Mouse (Mus musculus) forebrain, embryonic 16.5 days (tissue): ENCODE data around the gene Hdac7. TPM values are rescaled to one million over a fixed set of nuclear protein-coding genes. Genes with fewer than 3 reads are reported as not detected.

Experiments
- ATAC-seq: fragments of 200-750 bp; cut with Nextera tagmentation; 2 replicates; pipeline ENCODE4 v1.8.0; 2017; ENCODE audit warnings: mild to moderate bottlenecking, moderate library complexity
- H3K27ac ChIP-seq: fragments of 300-500 bp; sonication (generic); 2 replicates; pipeline ENCODE4 v1.5.1; 2014; ENCODE audit warnings: low read length, control low read depth
- H3K27me3 ChIP-seq: fragments of 300-500 bp; sonication (generic); replicated peaks from 2 replicates; pipeline ENCODE4 v1.6.1; 2014; ENCODE audit warnings: low read length; ENCODE audit not compliant: control insufficient read depth, insufficient read depth
- H3K36me3 ChIP-seq: fragments of 300-500 bp; sonication (generic); 2 replicates; pipeline ENCODE4 v1.6.1; 2014; ENCODE audit not compliant: control insufficient read depth, insufficient read depth
- H3K4me1 ChIP-seq: fragments of 300-500 bp; sonication (generic); replicated peaks from 2 replicates; pipeline ENCODE4 v1.6.1; 2014; ENCODE audit warnings: low read length; ENCODE audit not compliant: control insufficient read depth, insufficient read depth
- H3K4me2 ChIP-seq: fragments of 300-500 bp; sonication (generic); 2 replicates; pipeline ENCODE4 v1.6.1; 2014; ENCODE audit warnings: mild to moderate bottlenecking, low read length, control low read depth
- H3K4me3 ChIP-seq: fragments of 300-500 bp; sonication (generic); replicated peaks from 2 replicates; pipeline ENCODE4 v1.5.1; 2014; ENCODE audit warnings: mild to moderate bottlenecking, low read length, control low read depth
- H3K9ac ChIP-seq: fragments of 300-500 bp; sonication (generic); replicated peaks from 2 replicates; pipeline ENCODE4 v1.6.1; 2014; ENCODE audit warnings: low read depth, low read length, control low read depth
- H3K9me3 ChIP-seq: fragments of 300-500 bp; sonication (generic); 2 replicates; pipeline ENCODE4 v1.6.1; 2016; ENCODE audit warnings: low read length; ENCODE audit not compliant: control insufficient read depth
- WGBS: fragments of 180-500 bp; shearing (Covaris S2); extraction: QIAGEN DNeasy Blood & Tissue Kit; methylation state at CpG from one replicate; pipeline ENCODE4 v1.1.7; 2014; 5-methylcytosine and 5-hydroxymethylcytosine counted together
- polyA plus RNA-seq: library from polyadenylated mRNA; unstranded; fragments of >200 nt; fragmentation: Nextera tagmentation; extraction: Ambion mirVana; gene quantifications from 2 replicates; pipeline ENCODE4 v1.2.1, GENCODE M21; 2015

Gene Hdac7
- polyA plus RNA-seq, 1 experiment from 2014 or later: 31.1 TPM

GRCm38 (mm10) chr15:97785731-97786411, 58.4 kb downstream of the Hdac7 start:
- no peaks in the 10 kb centered on the region for H3K36me3 ChIP-seq
- H3K4me1 ChIP-seq: peaks cover 34% of the 10 kb centered on the region
- H3K9ac ChIP-seq: no peak overlapping the region
- no peak for ATAC-seq
- H3K4me2 ChIP-seq: no peak overlapping the region
- H3K4me3 ChIP-seq: no peak overlapping the region
- 86% methylated on average over 9 of the region's 9 CpGs for WGBS
- no peaks in the 10 kb centered on the region for H3K9me3 ChIP-seq
- no peak overlapping the region for H3K27ac ChIP-seq
- 0 out of 2 replicates have a peak, but pooled peaks cover 4% of the 10 kb centered on the region for H3K27me3 ChIP-seq

- peaks cover 38% of the 10 kb centered on the region for H3K4me1 ChIP-seq
- H3K4me2 ChIP-seq: peak overlapping the region; percentile 81
- WGBS: 4% methylated on average over 45 of the region's 45 CpGs
- H3K9ac ChIP-seq: peak overlapping the region; percentile 91
- H3K9me3 ChIP-seq: no peaks in the 10 kb centered on the region
- no peaks in the 10 kb centered on the region for H3K36me3 ChIP-seq
- H3K27me3 ChIP-seq: 0 out of 2 replicates have a peak, but pooled peaks cover 4% of the 10 kb centered on the region
- H3K27ac ChIP-seq: peak overlapping the region; percentile 15; the same call in 1 of the 2 replicates
- H3K4me3 ChIP-seq: peak overlapping the region; percentile 82
- peak; percentile 69 for ATAC-seq
Measured at GRCm38 (mm10) chr15:97784561-97785161, 59.6 kb downstream of the Hdac7 start.

- H3K27ac ChIP-seq: peak overlapping the region; percentile 15; the same call in 1 of the 2 replicates
- no peaks in the 10 kb centered on the region for H3K9me3 ChIP-seq
- peak overlapping the region; percentile 82 for H3K4me3 ChIP-seq
- peak overlapping the region; percentile 91 for H3K9ac ChIP-seq
- H3K36me3 ChIP-seq: no peaks in the 10 kb centered on the region
- 3% methylated on average over 32 of the region's 39 CpGs for WGBS
- H3K27me3 ChIP-seq: 0 out of 2 replicates have a peak, but pooled peaks cover 4% of the 10 kb centered on the region
- peak; percentile 87 for ATAC-seq
- H3K4me1 ChIP-seq: peaks cover 38% of the 10 kb centered on the region
- H3K4me2 ChIP-seq: peak overlapping the region; percentile 81
Measured at GRCm38 (mm10) chr15:97784092-97784559, 60.2 kb downstream of the Hdac7 start.

DNA sequence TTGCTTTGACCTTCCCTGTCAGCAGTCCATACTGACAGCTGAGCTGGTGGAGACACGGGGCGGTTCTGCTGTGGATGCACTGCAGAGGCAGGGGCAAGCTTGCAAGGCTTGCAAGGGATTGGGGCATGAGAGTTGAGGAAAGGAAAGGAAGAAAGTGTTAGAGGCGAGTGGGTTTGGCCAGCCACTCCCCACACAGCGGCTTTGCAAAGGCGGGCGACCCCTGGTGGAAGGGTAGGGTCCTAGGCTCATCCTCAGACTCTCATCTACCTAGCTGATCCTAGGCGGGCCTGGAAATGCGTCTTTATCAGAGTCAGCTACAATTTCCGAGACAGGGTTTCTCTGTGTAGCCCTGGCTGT, 61.6 kb downstream of the Hdac7 start:
- H3K9me3 ChIP-seq: no peaks in the 10 kb centered on the region
- H3K4me2 ChIP-seq: no peak overlapping the region
- H3K4me3 ChIP-seq: no peak overlapping the region
- no peak overlapping the region for H3K9ac ChIP-seq
- 7% methylated on average over 9 of the region's 9 CpGs for WGBS
- H3K4me1 ChIP-seq: peaks cover 24% of the 10 kb centered on the region
- no peak overlapping the region for H3K27ac ChIP-seq
- ATAC-seq: no peak
- no peaks in the 10 kb centered on the region for H3K36me3 ChIP-seq
- H3K27me3 ChIP-seq: 0 out of 2 replicates have a peak, but pooled peaks cover 4% of the 10 kb centered on the region

- no peak overlapping the region for H3K9ac ChIP-seq
- 0 out of 2 replicates have a peak, but pooled peaks cover 4% of the 10 kb centered on the region for H3K27me3 ChIP-seq
- ATAC-seq: no peak
- peak overlapping the region; percentile 20; the same call in 1 of the 2 replicates for H3K4me2 ChIP-seq
- H3K27ac ChIP-seq: no peak overlapping the region
- WGBS: 9% methylated on average over 24 of the region's 24 CpGs
- H3K9me3 ChIP-seq: no peaks in the 10 kb centered on the region
- H3K4me3 ChIP-seq: no peak overlapping the region
- H3K36me3 ChIP-seq: no peaks in the 10 kb centered on the region
- peaks cover 23% of the 10 kb centered on the region for H3K4me1 ChIP-seq
Measured at GRCm38 (mm10) chr15:97781961-97782748, 62.1 kb downstream of the Hdac7 start.

DNA sequence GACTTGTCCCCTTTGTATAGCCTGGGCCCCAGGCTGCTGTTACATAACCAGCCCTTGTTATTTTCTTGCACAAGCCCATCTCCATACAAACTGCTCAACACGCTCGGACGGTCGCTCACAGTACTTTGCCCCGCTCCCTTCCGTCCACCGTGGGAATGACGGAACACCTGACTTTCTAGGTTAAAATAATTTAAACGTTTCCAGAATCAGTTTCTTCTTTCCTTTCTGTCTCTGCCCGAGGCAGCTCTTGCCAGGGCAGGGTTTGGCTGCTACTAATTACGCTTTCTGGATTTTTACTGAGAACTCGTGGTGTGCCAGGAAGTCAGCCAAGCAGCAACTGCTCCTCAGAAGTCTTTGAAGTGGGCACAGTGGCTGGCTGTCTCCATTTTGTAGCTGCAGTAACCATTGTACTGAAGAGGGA, 63.7 kb downstream of the Hdac7 start:
- ATAC-seq: no peak
- Histone ChIP-seq H3K4me1 (peaks cover 23% of the 10 kb centered on the region), H3K9ac (no peak overlapping the region), H3K4me2 (no peak overlapping the region), H3K27me3 (0 out of 2 replicates have a peak, but pooled peaks cover 4% of the 10 kb centered on the region), H3K9me3 (no peaks in the 10 kb centered on the region), H3K27ac (no peak overlapping the region; the same call in 1 of the 2 replicates), H3K36me3 (no peaks in the 10 kb centered on the region), H3K4me3 (no peak overlapping the region)
- 40% methylated on average over 12 of the region's 12 CpGs for WGBS

GRCm38 (mm10) chr15:97779576-97779975, 64.7 kb downstream of the Hdac7 start:
- Histone ChIP-seq H3K4me3 (no peak overlapping the region), H3K9me3 (no peaks in the 10 kb centered on the region), H3K4me2 (no peak overlapping the region), H3K4me1 (peaks cover 15% of the 10 kb centered on the region), H3K9ac (no peak overlapping the region), H3K36me3 (no peaks in the 10 kb centered on the region), H3K27me3 (0 out of 2 replicates have a peak, but pooled peaks cover 4% of the 10 kb centered on the region), H3K27ac (no peak overlapping the region)
- no peak for ATAC-seq
- 81% methylated on average over 1 of the region's 1 CpGs for WGBS

GRCm38 (mm10) chr15:97778311-97779098, 65.8 kb downstream of the Hdac7 start, which contains the start of gene Slc48a1:
Gene Slc48a1, plus strand, starts transcription at chr15:97778520.
- Histone ChIP-seq H3K27ac (no peak within 1 kb of the TSS), H3K4me3 (no peak within 1 kb of the TSS), H3K36me3 (no peaks in the 10 kb centered on the region), H3K9me3 (no peaks in the 10 kb centered on the region), H3K4me2 (no peak within 1 kb of the TSS), H3K4me1 (peaks cover 15% of the 10 kb centered on the region), H3K9ac (no peak within 1 kb of the TSS), H3K27me3 (0 out of 2 replicates have a peak, but pooled peaks cover 4% of the 10 kb centered on the region)
- ATAC-seq: no peak
- WGBS: 74% methylated on average over 8 of the region's 8 CpGs
